Mouse (Mus musculus) heart, postnatal 25 days (tissue): Measurements from ENCODE around the gene Pitpnm1. TPM values are rescaled to one million over a fixed set of nuclear protein-coding genes. Genes with fewer than 3 reads are reported as not detected.

Experiments
- DNase-seq: peaks from one replicate; pipeline ENCODE4 v3.0.0; 2022; ENCODE audit warnings: low spot score
- intact Hi-C: fragments of 180-260 bp; cut with DNase I; formaldehyde crosslinking; loops from one replicate; pipeline ENCODE4 v1.15.1; 2025
- total RNA-seq, 2 experiments: library from RNA; stranded (reverse); gene quantifications; 2 replicates each; pipeline ENCODE4 v1.2.3; 2021

Pitpnm1 gene
- total RNA-seq, 2 experiments from 2014 or later = 20.8 to 22.1 TPM

- DNase-seq = no peak
- intact Hi-C loops = no loop called here
Observed at GRCm38 (mm10) chr19:4149283-4149682, 49.5 kb downstream of the Pitpnm1 start.

GRCm38 (mm10) chr19:4149764-4150461, 50.1 kb downstream of the Pitpnm1 start:
- DNase-seq = no peak
- intact Hi-C loops = no loop called here

- intact Hi-C loops = no loop called here
- DNase-seq = no peak
Observed at GRCm38 (mm10) chr19:4150567-4151487, 51.0 kb downstream of the Pitpnm1 start.

GRCm38 (mm10) chr19:4151488-4151860, 51.7 kb downstream of the Pitpnm1 start:
- intact Hi-C loops = no loop called here

GRCm38 (mm10) chr19:4151898-4152297, 52.1 kb downstream of the Pitpnm1 start:
- intact Hi-C loops = no loop called here
- DNase-seq = no peak

More at GRCm38 (mm10) chr19:4151488-4151860, 51.7 kb downstream of the Pitpnm1 start:
- no peak for DNase-seq

- no peak for DNase-seq
- intact Hi-C loops = no loop called here
Observed at GRCm38 (mm10) chr19:4152445-4153231, 52.8 kb downstream of the Pitpnm1 start.

GRCm38 (mm10) chr19:4153232-4153654, 53.4 kb downstream of the Pitpnm1 start, which contains the start of gene Ptprcap:
TSS of gene Ptprcap (plus strand) at chr19:4153604.
- no peak for DNase-seq
- intact Hi-C loops = no loop called here

GRCm38 (mm10) chr19:4154437-4155222, 54.8 kb downstream of the Pitpnm1 start:
- intact Hi-C loops = no loop called here
- DNase-seq = no peak

GRCm38 (mm10) chr19:4155223-4156072, 55.6 kb downstream of the Pitpnm1 start:
- intact Hi-C loops = no loop called here
- no peak for DNase-seq

GRCm38 (mm10) chr19:4156073-4156579, 56.3 kb downstream of the Pitpnm1 start:
- no peak for DNase-seq
- intact Hi-C loops = no loop called here

- no peak for DNase-seq
- intact Hi-C loops = no loop called here
Observed at GRCm38 (mm10) chr19:4156771-4157170, 57.0 kb downstream of the Pitpnm1 start.

GRCm38 (mm10) chr19:4159049-4159448, 59.3 kb downstream of the Pitpnm1 start:
- DNase-seq = no peak
- intact Hi-C loops = no loop called here

GRCm38 (mm10) chr19:4162646-4163542, 63.1 kb downstream of the Pitpnm1 start, which contains the start of gene Rps6kb2:
TSS of gene Rps6kb2 (minus strand) at chr19:4163354.
- intact Hi-C loops = loop anchor here (2.0 kb wide), 1 partner anchor 36 kb away; no protein-coding TSS in a partner anchor
- DNase-seq = peak; percentile 93

GRCm38 (mm10) chr19:4163543-4163887, 63.7 kb downstream of the Pitpnm1 start:
- DNase-seq = no peak
- intact Hi-C loops = loop anchor here (2.0 kb wide), 1 partner anchor 37 kb away; no protein-coding TSS in a partner anchor
